Mouse (Mus musculus) liver, embryonic 14.5 days (tissue): ENCODE results near the gene Trappc2.

Experiments used
- CTCF ChIP-seq: IDR thresholded peaks from 2 replicates; pipeline ENCODE4 v1.5.1; 2016; ENCODE audit warnings: antibody characterized with exemption, low read depth, control low read depth
- EP300 ChIP-seq: IDR thresholded peaks from 2 replicates; pipeline ENCODE4 v1.6.1; 2016; ENCODE audit warnings: antibody characterized with exemption, low read depth

DNA sequence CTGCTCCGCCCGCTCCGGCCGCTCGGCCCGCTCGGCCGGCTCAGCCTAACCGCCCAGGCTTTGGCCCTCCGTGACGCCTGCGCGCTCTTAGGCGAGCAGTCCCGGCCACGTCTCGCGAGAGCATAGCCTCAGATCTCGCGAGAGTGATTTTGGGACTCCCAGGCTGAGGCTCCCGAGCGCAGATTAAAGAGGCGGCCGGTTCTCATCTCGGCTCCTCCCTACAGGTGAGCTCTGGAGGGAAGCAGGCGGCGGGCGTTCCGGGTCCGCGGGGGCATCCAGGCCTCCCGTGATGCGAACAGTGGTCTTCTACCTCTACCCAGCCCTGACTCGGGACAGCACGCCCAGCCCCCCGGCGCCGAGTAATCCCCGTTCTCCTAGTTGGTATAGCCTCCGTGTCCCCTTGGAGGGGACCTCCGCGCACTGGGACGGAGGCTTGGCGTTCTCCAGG, 266 bp downstream of the Trappc2 start, which contains the start of gene Ofd1:
- peak; percentile 49 for TF ChIP-seq EP300
- TF ChIP-seq CTCF = no peak
